Mouse (Mus musculus): ENCODE measurements at regions not wholly inside any gene's neighbourhood (a gene's known extent, or its start where the extent isn't known, plus 50 kb on each side); places are given as distances from the start of the nearest gene placed in this dataset.

DNA sequence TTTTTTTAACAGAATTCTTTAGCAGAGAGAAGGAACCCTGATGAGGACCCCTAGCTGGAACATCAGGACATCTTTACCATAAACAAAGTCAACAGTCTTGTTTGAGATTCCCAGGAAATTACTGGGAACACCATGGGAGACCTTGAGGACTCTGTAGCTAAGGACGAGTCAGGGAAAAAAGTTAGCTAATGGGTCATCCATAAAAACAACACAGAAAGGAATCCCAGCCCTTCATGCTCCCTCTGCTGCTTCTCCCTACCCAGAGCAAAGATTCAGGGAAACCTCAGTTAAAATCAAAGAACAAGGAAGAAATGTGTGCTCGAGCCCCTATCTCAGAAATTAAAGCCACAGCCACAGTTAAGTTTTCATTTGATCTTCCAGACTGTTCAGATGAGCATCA is 334.7 kb upstream of the Nrp1 start:
- peaks cover 11% of the 10 kb centered on the region; the same call in 1 of the 2 replicates for H3K4me1 ChIP-seq (ENCODE audit: control insufficient read depth, insufficient read depth, low read length)
- no peak overlapping the region for H3K4me2 ChIP-seq (replicated peaks; ENCODE audit: low read depth, low read length)
- no peak overlapping the region for H3K27ac ChIP-seq (ENCODE audit: low read depth, low read length)
- no peak overlapping the region for H3K4me3 ChIP-seq (ENCODE audit: low read length)
- H3K9me3 ChIP-seq (ENCODE audit: control insufficient read depth, low read length): no peaks in the 10 kb centered on the region
- H3K36me3 ChIP-seq (ENCODE audit: control insufficient read depth, insufficient read depth, low read length): no peaks in the 10 kb centered on the region
- H3K9ac ChIP-seq (ENCODE audit: low read depth, low read length): no peak overlapping the region
- H3K27me3 ChIP-seq (ENCODE audit: control insufficient read depth, insufficient read depth, low read length): no peaks in the 10 kb centered on the region
- ATAC-seq (ENCODE audit: low FRiP score, low TSS enrichment): no peak
- 54% methylated on average over 2 of the region's 2 CpGs for WGBS

- Histone ChIP-seq H3K27ac (ENCODE audit: low read depth, low read length) (peak overlapping the region; percentile 76), H3K36me3 (ENCODE audit: control insufficient read depth, insufficient read depth, low read length) (no peaks in the 10 kb centered on the region), H3K4me3 (ENCODE audit: low read length) (no peak overlapping the region), H3K9ac (ENCODE audit: low read depth, low read length) (no peak overlapping the region), H3K4me1 (ENCODE audit: control insufficient read depth, insufficient read depth, low read length) (peaks cover 11% of the 10 kb centered on the region; the same call in 1 of the 2 replicates), H3K9me3 (ENCODE audit: control insufficient read depth, low read length) (no peaks in the 10 kb centered on the region), H3K4me2 (replicated peaks; ENCODE audit: low read depth, low read length) (no peak overlapping the region), H3K27me3 (ENCODE audit: control insufficient read depth, insufficient read depth, low read length) (no peaks in the 10 kb centered on the region)
- no CpG with 5 or more reads among the region's 2 CpGs for WGBS
- peak; percentile 28; the same call in 1 of the 2 replicates for ATAC-seq (ENCODE audit: low FRiP score, low TSS enrichment)
Observed at GRCm38 (mm10) chr8:128024774-128025222, 333.6 kb upstream of the Nrp1 start.

DNA sequence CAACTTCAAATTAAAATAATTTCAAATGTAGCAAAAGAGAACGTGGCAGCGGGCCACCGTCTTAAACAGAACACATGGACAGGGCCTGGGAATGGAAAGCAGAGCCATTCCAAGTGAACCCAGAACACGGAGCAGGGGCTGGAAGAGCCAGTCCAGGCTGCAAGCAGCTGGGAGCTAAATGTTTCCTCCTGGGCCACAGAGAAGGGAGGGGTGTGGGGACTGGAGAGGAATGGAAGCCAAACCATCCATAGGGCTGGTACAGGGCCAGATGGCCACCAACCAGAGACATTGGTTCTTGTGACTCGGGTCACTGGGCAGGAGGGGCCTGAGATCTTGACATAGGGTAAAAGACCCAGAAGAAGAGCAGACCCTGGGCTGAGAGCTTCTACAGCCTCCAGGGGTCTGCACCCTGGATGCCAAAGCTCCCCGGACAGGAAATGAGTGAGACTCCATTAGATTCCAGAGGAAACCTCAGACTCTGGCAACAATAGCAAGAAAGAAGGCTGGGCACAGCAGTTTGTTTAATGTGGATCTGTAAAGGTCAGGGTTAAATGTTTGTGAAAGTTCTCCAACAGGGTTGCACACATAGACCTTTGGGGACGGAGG is 333.1 kb upstream of the Nrp1 start:
- H3K36me3 ChIP-seq (ENCODE audit: control insufficient read depth, insufficient read depth, low read length): no peaks in the 10 kb centered on the region
- H3K4me3 ChIP-seq (ENCODE audit: low read length): no peak overlapping the region
- H3K9me3 ChIP-seq (ENCODE audit: control insufficient read depth, low read length): no peaks in the 10 kb centered on the region
- peak; percentile 82; the same call in 1 of the 2 replicates for ATAC-seq (ENCODE audit: low FRiP score, low TSS enrichment)
- H3K27ac ChIP-seq (ENCODE audit: low read depth, low read length): peak overlapping the region; percentile 76
- no peak overlapping the region for H3K9ac ChIP-seq (ENCODE audit: low read depth, low read length)
- no peak overlapping the region for H3K4me2 ChIP-seq (replicated peaks; ENCODE audit: low read depth, low read length)
- peaks cover 11% of the 10 kb centered on the region; the same call in 1 of the 2 replicates for H3K4me1 ChIP-seq (ENCODE audit: control insufficient read depth, insufficient read depth, low read length)
- H3K27me3 ChIP-seq (ENCODE audit: control insufficient read depth, insufficient read depth, low read length): no peaks in the 10 kb centered on the region
- 47% methylated on average over 7 of the region's 7 CpGs for WGBS

DNA sequence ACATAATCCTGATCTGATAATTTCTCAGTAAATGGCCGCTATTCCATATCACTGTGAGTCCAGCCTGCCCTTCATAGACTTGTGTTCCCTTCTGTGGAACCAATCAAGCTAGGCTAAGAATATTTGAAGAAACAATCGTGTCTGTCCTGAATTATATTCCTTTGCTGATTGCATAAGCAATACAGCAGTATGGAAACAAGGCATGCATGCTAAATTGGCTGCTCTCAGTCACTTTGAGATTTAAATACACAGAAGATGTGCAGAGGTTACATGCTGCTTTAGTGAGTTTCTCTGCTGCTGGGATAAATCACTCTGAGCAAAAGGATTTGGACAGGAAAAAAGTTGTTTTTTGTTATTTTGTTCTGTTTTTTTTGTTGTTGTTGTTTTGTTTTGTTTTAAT is 331.4 kb upstream of the Nrp1 start:
- no peak for ATAC-seq (ENCODE audit: low FRiP score, low TSS enrichment)
- 82% methylated on average over 2 of the region's 2 CpGs for WGBS
- H3K4me1 ChIP-seq (ENCODE audit: control insufficient read depth, insufficient read depth, low read length): peaks cover 11% of the 10 kb centered on the region; the same call in 1 of the 2 replicates
- no peak overlapping the region for H3K4me3 ChIP-seq (ENCODE audit: low read length)
- H3K9ac ChIP-seq (ENCODE audit: low read depth, low read length): no peak overlapping the region
- H3K27me3 ChIP-seq (ENCODE audit: control insufficient read depth, insufficient read depth, low read length): no peaks in the 10 kb centered on the region
- no peak overlapping the region for H3K27ac ChIP-seq (ENCODE audit: low read depth, low read length)
- no peaks in the 10 kb centered on the region for H3K36me3 ChIP-seq (ENCODE audit: control insufficient read depth, insufficient read depth, low read length)
- H3K9me3 ChIP-seq (ENCODE audit: control insufficient read depth, low read length): no peaks in the 10 kb centered on the region
- no peak overlapping the region for H3K4me2 ChIP-seq (replicated peaks; ENCODE audit: low read depth, low read length)

- ATAC-seq (ENCODE audit: low FRiP score, low TSS enrichment): no peak
- Histone ChIP-seq H3K4me1 (ENCODE audit: control insufficient read depth, insufficient read depth, low read length) (no peaks in the 10 kb centered on the region), H3K4me2 (replicated peaks; ENCODE audit: low read depth, low read length) (no peak overlapping the region), H3K9me3 (ENCODE audit: control insufficient read depth, low read length) (no peaks in the 10 kb centered on the region), H3K27me3 (ENCODE audit: control insufficient read depth, insufficient read depth, low read length) (no peaks in the 10 kb centered on the region), H3K36me3 (ENCODE audit: control insufficient read depth, insufficient read depth, low read length) (no peaks in the 10 kb centered on the region), H3K27ac (ENCODE audit: low read depth, low read length) (no peak overlapping the region), H3K4me3 (ENCODE audit: low read length) (no peak overlapping the region), H3K9ac (ENCODE audit: low read depth, low read length) (no peak overlapping the region)
- WGBS: 71% methylated on average over 24 of the region's 24 CpGs
Observed at GRCm38 (mm10) chr8:128030335-128031280, 327.8 kb upstream of the Nrp1 start.

DNA sequence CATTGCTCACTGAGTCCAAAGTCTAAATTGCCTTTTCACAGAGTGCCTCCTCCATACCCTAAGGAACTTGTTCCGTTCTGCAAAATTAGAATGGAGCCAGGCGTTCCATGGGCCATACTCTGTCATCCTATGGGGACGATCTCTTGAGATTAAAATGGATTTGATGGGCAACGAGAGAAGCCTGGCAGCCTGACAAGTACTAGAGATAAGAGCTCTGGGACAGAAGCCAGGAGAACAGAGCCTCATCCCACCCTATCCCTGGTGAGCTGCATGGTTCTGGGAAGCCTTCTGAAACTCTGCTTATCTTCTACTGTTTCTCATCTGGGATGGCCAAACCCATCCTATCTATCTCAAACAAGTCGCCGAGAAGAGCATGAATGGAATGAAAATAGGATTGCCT is 324.3 kb upstream of the Nrp1 start:
- Histone ChIP-seq H3K27ac (ENCODE audit: low read depth, low read length) (no peak overlapping the region), H3K27me3 (ENCODE audit: control insufficient read depth, insufficient read depth, low read length) (no peaks in the 10 kb centered on the region), H3K4me1 (ENCODE audit: control insufficient read depth, insufficient read depth, low read length) (no peaks in the 10 kb centered on the region), H3K9me3 (ENCODE audit: control insufficient read depth, low read length) (no peaks in the 10 kb centered on the region), H3K4me2 (replicated peaks; ENCODE audit: low read depth, low read length) (no peak overlapping the region), H3K4me3 (ENCODE audit: low read length) (no peak overlapping the region), H3K36me3 (ENCODE audit: control insufficient read depth, insufficient read depth, low read length) (no peaks in the 10 kb centered on the region), H3K9ac (ENCODE audit: low read depth, low read length) (no peak overlapping the region)
- 80% methylated on average over 6 of the region's 6 CpGs for WGBS
- ATAC-seq (ENCODE audit: low FRiP score, low TSS enrichment): no peak

DNA sequence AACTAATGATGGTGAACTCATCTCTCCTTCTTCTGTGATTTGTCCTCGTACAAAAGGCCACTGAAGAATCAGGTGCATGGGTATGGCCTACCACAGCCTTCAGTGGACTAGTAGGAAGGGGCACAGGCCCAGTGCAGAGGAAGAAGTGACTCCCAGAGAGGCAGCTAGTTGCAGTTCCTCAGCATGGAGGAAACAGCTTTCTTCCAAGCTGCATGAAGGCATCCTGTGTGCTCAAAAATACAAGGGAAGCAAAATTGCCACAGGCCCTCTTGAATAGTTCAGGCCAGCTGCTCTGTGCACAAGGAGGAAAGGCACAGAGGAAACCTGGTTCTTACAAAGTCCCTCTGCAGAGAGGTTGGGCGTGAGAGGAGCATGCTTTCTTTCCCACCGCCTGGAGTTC is 322.7 kb upstream of the Nrp1 start:
- no peaks in the 10 kb centered on the region for H3K9me3 ChIP-seq (ENCODE audit: control insufficient read depth, low read length)
- H3K9ac ChIP-seq (ENCODE audit: low read depth, low read length): no peak overlapping the region
- H3K4me2 ChIP-seq (replicated peaks; ENCODE audit: low read depth, low read length): no peak overlapping the region
- H3K27me3 ChIP-seq (ENCODE audit: control insufficient read depth, insufficient read depth, low read length): no peaks in the 10 kb centered on the region
- no peak overlapping the region for H3K27ac ChIP-seq (ENCODE audit: low read depth, low read length)
- H3K36me3 ChIP-seq (ENCODE audit: control insufficient read depth, insufficient read depth, low read length): no peaks in the 10 kb centered on the region
- H3K4me1 ChIP-seq (ENCODE audit: control insufficient read depth, insufficient read depth, low read length): no peaks in the 10 kb centered on the region
- no peak overlapping the region for H3K4me3 ChIP-seq (ENCODE audit: low read length)
- 74% methylated on average over 3 of the region's 3 CpGs for WGBS
- no peak for ATAC-seq (ENCODE audit: low FRiP score, low TSS enrichment)

DNA sequence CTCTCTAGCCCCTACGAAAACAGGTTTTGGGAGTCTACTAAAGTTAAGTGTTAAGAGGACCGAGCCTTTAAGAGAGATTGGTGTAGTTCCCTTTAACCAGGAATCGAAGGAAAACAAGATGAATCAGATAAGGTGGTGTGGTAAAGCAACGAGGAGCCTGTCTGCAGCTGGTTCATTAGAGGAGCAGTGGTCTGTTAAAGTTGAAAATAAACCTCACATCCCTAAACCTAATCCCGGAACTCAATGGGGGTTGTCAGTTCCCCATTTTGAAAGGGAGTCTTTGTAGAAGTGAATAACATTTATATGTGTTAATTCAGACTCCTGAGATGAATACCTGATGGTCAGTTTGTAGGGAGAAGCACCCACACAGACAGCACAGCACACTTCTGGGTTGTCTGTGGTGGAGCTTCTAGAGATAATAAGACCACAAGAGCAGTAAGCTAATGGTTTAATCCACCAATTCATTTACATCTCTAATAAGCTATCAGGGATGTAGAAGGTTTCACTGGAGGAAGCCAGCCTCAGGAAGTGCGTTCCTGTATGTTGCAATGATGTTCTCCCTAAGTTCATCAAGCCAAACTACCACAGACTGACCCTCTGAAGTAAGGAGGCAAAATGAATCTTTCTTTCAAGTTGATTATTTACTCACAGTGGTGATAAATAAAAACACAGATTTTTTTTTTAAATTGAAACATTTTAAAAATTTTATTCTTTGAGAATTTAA is 318.9 kb upstream of the Nrp1 start:
- Histone ChIP-seq H3K27ac (ENCODE audit: low read depth, low read length) (no peak overlapping the region), H3K9me3 (ENCODE audit: control insufficient read depth, low read length) (peaks cover 4% of the 10 kb centered on the region; the same call in 1 of the 2 replicates), H3K36me3 (ENCODE audit: control insufficient read depth, insufficient read depth, low read length) (no peaks in the 10 kb centered on the region), H3K27me3 (ENCODE audit: control insufficient read depth, insufficient read depth, low read length) (no peaks in the 10 kb centered on the region), H3K4me2 (replicated peaks; ENCODE audit: low read depth, low read length) (no peak overlapping the region), H3K4me3 (ENCODE audit: low read length) (no peak overlapping the region), H3K9ac (ENCODE audit: low read depth, low read length) (no peak overlapping the region), H3K4me1 (ENCODE audit: control insufficient read depth, insufficient read depth, low read length) (no peaks in the 10 kb centered on the region)
- ATAC-seq (ENCODE audit: low FRiP score, low TSS enrichment): no peak
- WGBS: 63% methylated on average over 6 of the region's 6 CpGs
